Mouse (Mus musculus) bone marrow macrophage, adult 2 months (primary cell): ENCODE results near the gene Slc16a11.

Experiments used
- CTCF ChIP-seq: IDR thresholded peaks from 2 replicates; pipeline ENCODE4 v1.5.1; 2012; ENCODE audit warnings: low read depth, mild to moderate bottlenecking, low read length, moderate library complexity
- POLR2A ChIP-seq: IDR thresholded peaks from 2 replicates; pipeline ENCODE4 v1.6.1; 2012; ENCODE audit warnings: mild to moderate bottlenecking, low read depth, low read length, borderline replicate concordance

GRCm38 (mm10) chr11:70235254-70235900 is 22.8 kb downstream of the Slc16a11 start:
- TF ChIP-seq CTCF: no peak
- no peak for TF ChIP-seq POLR2A
